Mouse (Mus musculus) myocyte (in vitro differentiated cells): Measurements from ENCODE around the gene Gatad2a. TPM values are rescaled to one million over a fixed set of nuclear protein-coding genes. Genes with fewer than 3 reads are reported as not detected.
A peak's percentile ranks its signal among the peaks of the same experiment; 100 is the strongest.

ENCODE experiments used
- H3K27me3 ChIP-seq: one replicate; pipeline ENCODE4 v1.6.1; 2011; ENCODE audit not compliant: control insufficient read depth, insufficient read depth, insufficient read length
- H3K36me3 ChIP-seq: one replicate; pipeline ENCODE4 v1.6.1; 2011; ENCODE audit not compliant: control insufficient read depth, insufficient read depth
- H3K4me2 ChIP-seq: one replicate; pipeline ENCODE4 v1.6.1; 2011; ENCODE audit warnings: low read depth, control low read depth
- H3K4me3 ChIP-seq: one replicate; pipeline ENCODE4 v1.5.1; 2011; ENCODE audit warnings: mild to moderate bottlenecking, control low read depth, moderate library complexity
- H3K79me2 ChIP-seq: one replicate; pipeline ENCODE4 v1.6.1; 2011; ENCODE audit not compliant: control insufficient read depth, insufficient read depth
- H3ac ChIP-seq: one replicate; pipeline ENCODE4 v1.6.1; 2011; ENCODE audit not compliant: control insufficient read depth, insufficient read length
- CEBPB ChIP-seq: IDR thresholded peaks from 2 replicates; pipeline ENCODE4 v1.6.1; 2011; ENCODE audit warnings: mild to moderate bottlenecking, moderate library complexity; ENCODE audit not compliant: poor library complexity, insufficient read depth, severe bottlenecking
- E2F4 ChIP-seq: IDR thresholded peaks from one replicate; pipeline ENCODE4 v1.6.1; 2011; ENCODE audit warnings: mild to moderate bottlenecking, control low read depth, moderate library complexity; ENCODE audit not compliant: insufficient read depth
- MAX ChIP-seq: IDR thresholded peaks from one replicate; pipeline ENCODE4 v1.6.1; 2011; ENCODE audit warnings: low read depth, mild to moderate bottlenecking, control low read depth
- MYOD1 ChIP-seq, 3 experiments: IDR thresholded peaks; one replicate each; pipeline ENCODE4 v1.6.1; 2011; ENCODE audit warnings: control low read depth in 2 of 3, low read depth in 2 of 3, mild to moderate bottlenecking in 2 of 3, moderate library complexity in 1 of 3; ENCODE audit not compliant: insufficient read length in 2 of 3, control insufficient read depth in 1 of 3
- MYOG ChIP-seq, 3 experiments: IDR thresholded peaks; one replicate each; pipeline ENCODE4 v1.6.1; 2011; ENCODE audit warnings: control low read depth in 2 of 3, low read depth in 2 of 3, mild to moderate bottlenecking in 2 of 3; ENCODE audit not compliant: insufficient read length in 2 of 3, control insufficient read depth in 1 of 3, insufficient read depth in 1 of 3
- POLR2A ChIP-seq: IDR thresholded peaks from one replicate; pipeline ENCODE4 v1.6.1; 2011; ENCODE audit warnings: low read depth, mild to moderate bottlenecking, control low read depth, moderate library complexity; ENCODE audit not compliant: insufficient read length
- POLR2AphosphoS2 ChIP-seq: IDR thresholded peaks from one replicate; pipeline ENCODE4 v1.6.1; 2011; ENCODE audit warnings: low read depth, control low read depth; ENCODE audit not compliant: insufficient read length
- REST ChIP-seq: IDR thresholded peaks from one replicate; pipeline ENCODE4 v1.6.1; 2011; ENCODE audit warnings: mild to moderate bottlenecking, control low read depth, moderate library complexity; ENCODE audit not compliant: insufficient read depth, insufficient read length
- SRF ChIP-seq: IDR thresholded peaks from one replicate; pipeline ENCODE4 v1.6.1; 2011; ENCODE audit warnings: low read depth; ENCODE audit not compliant: control insufficient read depth, insufficient read length
- TCF12 ChIP-seq: IDR thresholded peaks from one replicate; pipeline ENCODE4 v1.6.1; 2011; ENCODE audit warnings: mild to moderate bottlenecking, control low read depth; ENCODE audit not compliant: poor library complexity, insufficient read depth, severe bottlenecking
- TCF3 ChIP-seq: IDR thresholded peaks from one replicate; pipeline ENCODE4 v1.6.1; 2011; ENCODE audit warnings: low read depth, control low read depth; ENCODE audit not compliant: insufficient read length
- USF1 ChIP-seq: IDR thresholded peaks from one replicate; pipeline ENCODE4 v1.6.1; 2011; ENCODE audit warnings: low read depth, mild to moderate bottlenecking, control low read depth, moderate library complexity
- polyA plus RNA-seq: library from polyadenylated mRNA; unstranded; fragments of >200 nt; fragmentation: generic; extraction: Trizol; gene quantifications from one replicate; pipeline ENCODE4 v1.2.1, GENCODE M21; 2012; ENCODE audit warnings: missing spikeins

Gatad2a gene
- polyA plus RNA-seq, 1 experiment: 46.7 TPM

DNA sequence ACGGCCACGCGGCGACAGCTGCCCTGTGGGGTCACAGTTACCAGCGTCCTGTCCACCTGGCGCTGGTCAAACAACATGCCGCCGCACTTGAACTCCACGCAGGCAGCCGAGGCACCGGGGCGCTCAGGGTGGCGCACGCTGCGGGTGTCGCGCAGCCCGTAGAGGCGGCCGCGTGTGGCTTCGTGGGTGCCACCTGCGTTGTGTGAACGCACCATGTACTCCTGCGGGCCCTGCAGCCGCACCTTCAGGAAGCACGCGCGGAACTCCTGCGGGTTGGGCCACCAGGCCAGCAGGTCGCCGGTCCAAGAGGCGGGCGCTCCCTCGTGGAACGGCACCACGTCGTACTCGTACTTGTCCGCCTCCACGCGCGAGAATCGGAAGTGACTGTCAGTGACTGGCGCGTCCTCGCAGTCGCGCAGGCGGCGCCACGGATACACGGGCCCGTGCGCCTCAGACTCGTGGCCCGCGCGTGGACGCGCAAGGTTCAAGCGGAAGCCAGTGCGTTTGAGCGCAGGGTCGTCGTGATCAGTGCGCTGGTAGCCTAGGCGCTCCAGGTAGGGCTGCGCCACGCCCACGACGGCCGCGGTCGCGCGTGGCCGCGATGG, 114.8 kb downstream of the Gatad2a start:
- H3K4me3 ChIP-seq: no peak overlapping the region
- no peak overlapping the region for H3K4me2 ChIP-seq
- H3K36me3 ChIP-seq: no peaks in the 10 kb centered on the region
- no peak overlapping the region for H3ac ChIP-seq
- no peaks in the 10 kb centered on the region for H3K79me2 ChIP-seq
- TF ChIP-seq TCF3 (no peak), MYOD1 (IDR thresholded peaks at IDR 0.05; ENCODE audit: control insufficient read depth in 1 of 3, insufficient read length in 2 of 3, low read depth in 2 of 3) (no peak), REST (no peak), MYOG (IDR thresholded peaks at IDR 0.05; ENCODE audit: control insufficient read depth in 1 of 3, insufficient read depth in 1 of 3, insufficient read length in 2 of 3, low read depth in 2 of 3) (no peak), CEBPB (no peak), E2F4 (no peak), MAX (no peak), POLR2AphosphoS2 (no peak), USF1 (no peak), POLR2A (no peak), TCF12 (no peak), SRF (no peak)
- no peaks in the 10 kb centered on the region for H3K27me3 ChIP-seq

DNA sequence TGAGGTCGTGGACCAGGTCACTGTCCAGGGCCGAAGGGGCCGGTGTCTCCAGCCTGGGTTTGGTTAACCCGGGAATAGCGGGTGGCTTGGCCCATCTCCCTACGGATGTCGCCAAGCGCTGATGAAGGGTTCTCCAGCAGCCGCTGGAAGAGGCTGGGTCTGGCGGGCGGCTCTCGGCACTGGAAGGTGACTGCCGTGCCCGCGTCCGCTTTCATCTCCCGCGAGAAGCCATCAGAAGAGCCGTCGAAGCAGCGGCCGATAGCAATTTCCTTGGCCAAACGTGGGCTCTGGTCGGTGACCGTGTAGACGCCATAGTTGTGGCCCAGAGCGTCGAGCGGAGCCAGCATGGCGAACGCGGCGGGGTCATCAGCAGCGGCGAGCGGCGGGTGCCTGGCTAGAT, 115.3 kb downstream of the Gatad2a start:
- TF ChIP-seq REST: no peak
- no peak for TF ChIP-seq TCF3
- no peak for TF ChIP-seq SRF
- TF ChIP-seq POLR2AphosphoS2: no peak
- TF ChIP-seq E2F4: no peak
- no peak for TF ChIP-seq TCF12
- TF ChIP-seq MYOG (IDR thresholded peaks at IDR 0.05; ENCODE audit: control insufficient read depth in 1 of 3, insufficient read depth in 1 of 3, insufficient read length in 2 of 3, low read depth in 2 of 3): no peak
- no peak for TF ChIP-seq POLR2A
- TF ChIP-seq MYOD1 (IDR thresholded peaks at IDR 0.05; ENCODE audit: control insufficient read depth in 1 of 3, insufficient read length in 2 of 3, low read depth in 2 of 3): no peak
- no peak for TF ChIP-seq CEBPB
- no peak for TF ChIP-seq USF1
- H3K79me2 ChIP-seq: no peaks in the 10 kb centered on the region
- no peak overlapping the region for H3K4me2 ChIP-seq
- H3K4me3 ChIP-seq: no peak overlapping the region
- no peak overlapping the region for H3ac ChIP-seq
- H3K36me3 ChIP-seq: no peaks in the 10 kb centered on the region
- no peaks in the 10 kb centered on the region for H3K27me3 ChIP-seq

- Histone ChIP-seq H3ac (no peak overlapping the region), H3K36me3 (no peaks in the 10 kb centered on the region), H3K4me2 (no peak overlapping the region), H3K79me2 (no peaks in the 10 kb centered on the region), H3K4me3 (no peak overlapping the region), H3K27me3 (no peaks in the 10 kb centered on the region)
- no peak for TF ChIP-seq REST
- peak in 1 of 3 experiments; percentile 37 for TF ChIP-seq MYOG (IDR thresholded peaks at IDR 0.05; ENCODE audit: control insufficient read depth in 1 of 3, insufficient read depth in 1 of 3, insufficient read length in 2 of 3, low read depth in 2 of 3)
- peak in 1 of 3 experiments; percentile 18 for TF ChIP-seq MYOD1 (IDR thresholded peaks at IDR 0.05; ENCODE audit: control insufficient read depth in 1 of 3, insufficient read length in 2 of 3, low read depth in 2 of 3)
These were observed 116.5 kb downstream of the Gatad2a start for GRCm38 (mm10) chr8:69879678-69880077.

DNA sequence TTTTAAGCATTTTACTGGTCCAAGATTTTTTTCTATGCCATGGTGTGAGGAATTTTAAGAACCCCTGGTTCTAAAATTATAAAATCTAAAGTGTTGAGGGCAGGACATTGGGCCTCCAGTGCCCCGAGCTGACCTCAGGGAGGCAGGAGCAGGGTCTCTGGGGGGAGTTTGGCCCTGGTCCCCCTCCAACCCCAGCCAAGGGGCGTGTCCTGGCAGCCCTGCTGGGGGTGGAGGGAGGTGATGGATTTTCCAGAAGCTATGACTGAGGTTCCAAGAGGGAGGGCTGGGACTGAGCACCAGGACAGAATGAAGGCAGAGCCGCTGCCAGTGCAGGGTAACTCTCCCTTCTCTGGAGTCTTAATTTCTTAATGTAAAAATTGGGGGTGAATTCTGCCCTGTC, 118.2 kb downstream of the Gatad2a start:
- no peak for TF ChIP-seq USF1
- no peak overlapping the region for H3K4me2 ChIP-seq
- H3K79me2 ChIP-seq: no peaks in the 10 kb centered on the region
- no peaks in the 10 kb centered on the region for H3K36me3 ChIP-seq
- no peaks in the 10 kb centered on the region for H3K27me3 ChIP-seq
- no peak overlapping the region for H3ac ChIP-seq
- H3K4me3 ChIP-seq: no peak overlapping the region

DNA sequence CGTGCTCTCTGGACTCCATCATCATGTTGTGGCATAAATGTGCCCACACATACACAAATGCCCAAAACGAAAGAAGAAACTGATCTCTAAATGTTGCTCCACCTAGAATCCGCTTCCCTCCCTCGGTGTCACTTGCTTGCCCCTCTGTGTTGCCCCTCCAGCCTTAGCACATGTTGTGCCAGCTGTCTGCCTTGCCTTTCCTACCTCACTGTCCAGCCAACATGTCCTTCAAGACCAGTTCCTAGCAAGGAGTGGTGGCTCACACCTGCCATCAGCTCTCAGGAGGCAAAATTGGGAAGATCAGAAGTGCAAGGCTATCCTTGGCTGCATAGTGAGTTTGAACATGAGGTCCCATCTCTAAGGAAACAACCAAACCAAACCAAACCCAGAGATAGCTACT, 118.8 kb downstream of the Gatad2a start:
- Histone ChIP-seq H3K36me3 (no peaks in the 10 kb centered on the region), H3K79me2 (no peaks in the 10 kb centered on the region), H3K4me2 (no peak overlapping the region), H3ac (no peak overlapping the region), H3K27me3 (no peaks in the 10 kb centered on the region), H3K4me3 (no peak overlapping the region)
- TF ChIP-seq TCF12: no peak
- TF ChIP-seq SRF: no peak
- peak in 2 of 3 experiments; percentile 52 to 54 for TF ChIP-seq MYOD1 (IDR thresholded peaks at IDR 0.05; ENCODE audit: control insufficient read depth in 1 of 3, insufficient read length in 2 of 3, low read depth in 2 of 3)
- TF ChIP-seq MYOG (IDR thresholded peaks at IDR 0.05; ENCODE audit: control insufficient read depth in 1 of 3, insufficient read depth in 1 of 3, insufficient read length in 2 of 3, low read depth in 2 of 3): peak in 2 of 3 experiments; percentile 26 to 64
